Comparison of ENCODE assay signal across 17 mouse cellular contexts in the genomic region with DNA sequence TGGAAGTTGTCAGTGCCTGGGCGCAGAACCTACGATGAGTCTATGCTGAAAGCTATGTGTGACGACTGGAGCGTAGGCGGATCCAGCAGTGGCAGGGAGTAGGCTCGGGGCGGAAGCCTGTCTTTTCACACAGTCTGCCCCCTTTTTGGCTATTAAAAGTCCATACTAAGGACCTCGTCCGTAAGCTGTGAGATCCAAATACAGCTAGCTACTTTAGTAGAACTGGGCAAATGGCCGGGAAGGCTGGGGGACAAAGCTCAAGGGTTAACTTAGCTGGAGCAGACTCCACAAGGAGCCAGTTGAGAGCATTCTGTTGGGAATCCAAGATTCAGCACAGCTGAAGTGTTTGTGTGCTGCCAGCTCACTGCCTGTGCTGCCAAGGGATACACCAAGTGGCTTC. TPM values are rescaled to one million over a fixed set of nuclear protein-coding genes. Genes with fewer than 3 reads are reported as not detected.
DNase-seq lines count a peak whose midpoint lies in the region; ATAC-seq and TF ChIP-seq lines count a peak whose summit lies in the region.
"Had no signal": no experiment of that assay in that cellular context is flagged by ENCODE, and none has a peak within 500 bp of the region (broad histone marks: within the 10 kb centered on the region; RNA-seq: fewer than 3 reads in every experiment).

No protein-coding gene starts in this region.

- peak overlapping the region; percentile 76 for H3K27ac ChIP-seq in brown adipose tissue, adult 24 weeks (replicated peaks; ENCODE audit: low read depth, low read length)
- H3K27ac ChIP-seq in midbrain, postnatal 0 days (ENCODE audit: low read depth, low read length), result no peak overlapping the region
- no peak overlapping the region for H3K27ac ChIP-seq in heart, embryonic 12.5 days (ENCODE audit: poor library complexity, severe bottlenecking)
- H3K27ac ChIP-seq: intestine, embryonic 15.5 days; liver, embryonic 13.5 days had no signal

- 0 out of 2 replicates have a peak, but pooled peaks have one; percentile 27 for ATAC-seq in cerebellum, adult (ENCODE audit: insufficient number of reproducible peaks, low FRiP score, low TSS enrichment)
- no peak for ATAC-seq in midbrain, postnatal 0 days (ENCODE audit: low FRiP score)
- no peak for ATAC-seq in heart, embryonic 12.5 days (ENCODE audit: insufficient number of reproducible peaks, low FRiP score)
- ATAC-seq: intestine, embryonic 15.5 days had no signal

- peaks cover 29% of the 10 kb centered on the region for H3K4me1 ChIP-seq in brown adipose tissue, adult 24 weeks (ENCODE audit: control insufficient read depth, insufficient read depth, insufficient read length, low read length)
- H3K4me1 ChIP-seq in midbrain, postnatal 0 days (ENCODE audit: insufficient read depth, low read length), result no peaks in the 10 kb centered on the region
- 0 out of 2 replicates have a peak, but pooled peaks cover 7% of the 10 kb centered on the region for H3K4me1 ChIP-seq in heart, embryonic 12.5 days (replicated peaks)
- H3K4me1 ChIP-seq: intestine, embryonic 15.5 days; liver, embryonic 13.5 days had no signal

- intact Hi-C loops in left cerebral cortex, postnatal 25 days (cut with DNase I), result loop anchor here (1.0 kb wide), 1 partner anchor 120 kb away; no protein-coding TSS in a partner anchor

- TF ChIP-seq CTCF in midbrain, postnatal 0 days (IDR thresholded peaks at IDR 0.05), result no peak

- no peaks in the 10 kb centered on the region for H3K36me3 ChIP-seq in midbrain, postnatal 0 days (ENCODE audit: insufficient read depth, low read length)
- H3K36me3 ChIP-seq in heart, embryonic 12.5 days, result 0 out of 2 replicates have a peak, but pooled peaks cover 5% of the 10 kb centered on the region
- H3K36me3 ChIP-seq: intestine, embryonic 15.5 days; liver, embryonic 13.5 days had no signal

- no peaks in the 10 kb centered on the region for H3K27me3 ChIP-seq in midbrain, postnatal 0 days (ENCODE audit: insufficient read depth, low read length)
- H3K27me3 ChIP-seq in heart, embryonic 12.5 days (replicated peaks), result no peaks in the 10 kb centered on the region
- H3K27me3 ChIP-seq: intestine, embryonic 15.5 days; liver, embryonic 13.5 days had no signal

- no peaks in the 10 kb centered on the region for H3K9me3 ChIP-seq in midbrain, postnatal 0 days (ENCODE audit: low read length)
- no peaks in the 10 kb centered on the region for H3K9me3 ChIP-seq in heart, embryonic 12.5 days (replicated peaks)
- H3K9me3 ChIP-seq: intestine, embryonic 15.5 days; liver, embryonic 13.5 days had no signal

- no peak overlapping the region for H3K9ac ChIP-seq in midbrain, postnatal 0 days (replicated peaks; ENCODE audit: low read length, poor library complexity, severe bottlenecking)
- no peak overlapping the region for H3K9ac ChIP-seq in heart, embryonic 12.5 days
- H3K9ac ChIP-seq: intestine, embryonic 15.5 days; liver, embryonic 13.5 days had no signal

- DNase-seq in cerebellum, postnatal 4 days (ENCODE audit: low spot score in 2 of 2), result no peak
- peak; percentile 44 to 63 for DNase-seq in layer of hippocampus, adult 18-20 months (ENCODE audit: low spot score in 2 of 2)
- peak; percentile 69 to 92 for DNase-seq in left cerebral cortex, postnatal 25 days (ENCODE audit: low spot score in 2 of 2)
- DNase-seq in midbrain, postnatal 0 days (ENCODE audit: low spot score), result no peak
- no peak for DNase-seq in spleen, adult 18-20 months
- DNase-seq: adrenal gland, adult 2 months; cerebellum, adult 8-10 months; gastrocnemius, postnatal 25 days; heart, postnatal 10 days; liver, embryonic 13.5 days; thymus, adult 2 months had no signal

- no peak overlapping the region for H3K4me3 ChIP-seq in brown adipose tissue, adult 24 weeks (ENCODE audit: insufficient read depth, low read depth, low read length)
- no peak overlapping the region for H3K4me3 ChIP-seq in midbrain, postnatal 0 days (ENCODE audit: low read depth, low read length)
- no peak overlapping the region for H3K4me3 ChIP-seq in heart, embryonic 12.5 days
- H3K4me3 ChIP-seq: intestine, embryonic 15.5 days; liver, embryonic 13.5 days; myocyte had no signal

- 94% methylated on average over 10 of the region's 10 CpGs for whole genome bisulfite sequencing in midbrain, postnatal 0 days
- WGBS in heart, embryonic 12.5 days, result 88% methylated on average over 10 of the region's 10 CpGs

- H3K4me2 ChIP-seq in midbrain, postnatal 0 days (ENCODE audit: low read depth, low read length, poor library complexity, severe bottlenecking), result no peak overlapping the region
- no peak overlapping the region for H3K4me2 ChIP-seq in heart, embryonic 12.5 days
- H3K4me2 ChIP-seq: intestine, embryonic 15.5 days; liver, embryonic 13.5 days had no signal

RNA-seq across cellular contexts. Expression of gene Dusp22, which starts 6.7 kb away (rescaled TPM):
- polyA plus RNA-seq in brown adipose tissue, adult 24 weeks (2012; ENCODE audit: insufficient read depth, insufficient read length, missing spikeins), result 26.7 and 40.2 TPM in 2 replicates
- 10 to 100 TPM; 23.7 to 25.6 TPM for total RNA-seq in layer of hippocampus, adult 18-20 months (2021)
- total RNA-seq in left cerebral cortex, postnatal 25 days (2021), result 10 to 100 TPM; 34.1 to 35.5 TPM
- 23.5 and 24.2 TPM in 2 replicates for total RNA-seq in midbrain, postnatal 0 days (2014; rRNA removed)
- 29.3 and 30.6 TPM in 2 replicates for polyA plus RNA-seq in midbrain, postnatal 0 days (2015; fragmentation: Nextera tagmentation; extraction: Ambion mirVana)
- 18.8 and 18.9 TPM in 2 replicates for polyA plus RNA-seq in heart, embryonic 12.5 days (2016; fragmentation: Nextera tagmentation; extraction: Ambion mirVana)
- total RNA-seq: MEL had no signal

Comparison
In these comparisons a context has a peak if more than half of its experiments do, and no peak if none do; other contexts are left out.
1. DNase-seq: peak in layer of hippocampus, adult 18-20 months (2 of 2) and left cerebral cortex, postnatal 25 days (2 of 2); none in cerebellum, postnatal 4 days (0 of 2), midbrain, postnatal 0 days (single experiment) and spleen, adult 18-20 months (0 of 2).